Mouse (Mus musculus) heart, embryonic 10.5 days (tissue): ENCODE results near the gene Angptl3. TPM values are rescaled to one million over a fixed set of nuclear protein-coding genes. Genes with fewer than 3 reads are reported as not detected.

Experiments
- DNase-seq: peaks from one replicate; pipeline ENCODE4 v3.0.0-alpha.2; 2017; ENCODE audit warnings: low spot score
- H3K27ac ChIP-seq: fragments of 300-500 bp; sonication (generic); 2 replicates; pipeline ENCODE4 v1.5.1; 2016; ENCODE audit warnings: mild to moderate bottlenecking
- H3K27me3 ChIP-seq: fragments of 300-500 bp; sonication (generic); 2 replicates; pipeline ENCODE4 v1.6.1; 2016; ENCODE audit warnings: mild to moderate bottlenecking; ENCODE audit not compliant: poor library complexity, insufficient read depth, severe bottlenecking
- H3K36me3 ChIP-seq: fragments of 300-500 bp; sonication (generic); 2 replicates; pipeline ENCODE4 v1.6.1; 2016; ENCODE audit warnings: mild to moderate bottlenecking, moderate library complexity
- H3K4me1 ChIP-seq: fragments of 300-500 bp; sonication (generic); 2 replicates; pipeline ENCODE4 v1.6.1; 2016; ENCODE audit warnings: mild to moderate bottlenecking
- H3K4me3 ChIP-seq: fragments of 300-500 bp; sonication (generic); 2 replicates; pipeline ENCODE4 v1.5.1; 2016; ENCODE audit warnings: mild to moderate bottlenecking, moderate library complexity
- H3K9me3 ChIP-seq: fragments of 300-500 bp; sonication (generic); 2 replicates; pipeline ENCODE4 v1.6.1; 2016; ENCODE audit warnings: mild to moderate bottlenecking, moderate library complexity
- WGBS: fragments of 180-500 bp; shearing (Covaris S2); methylation state at CpG from one replicate; pipeline ENCODE4 v1.1.7; 2016; 5-methylcytosine and 5-hydroxymethylcytosine counted together
- polyA plus RNA-seq: library from polyadenylated mRNA; unstranded; fragments of >200 nt; fragmentation: Nextera tagmentation; extraction: Ambion mirVana; gene quantifications from 2 replicates; pipeline ENCODE4 v1.2.1, GENCODE M21; 2016

Angptl3 gene
- polyA plus RNA-seq, result 0.47 and 1.9 TPM in 2 replicates

DNA sequence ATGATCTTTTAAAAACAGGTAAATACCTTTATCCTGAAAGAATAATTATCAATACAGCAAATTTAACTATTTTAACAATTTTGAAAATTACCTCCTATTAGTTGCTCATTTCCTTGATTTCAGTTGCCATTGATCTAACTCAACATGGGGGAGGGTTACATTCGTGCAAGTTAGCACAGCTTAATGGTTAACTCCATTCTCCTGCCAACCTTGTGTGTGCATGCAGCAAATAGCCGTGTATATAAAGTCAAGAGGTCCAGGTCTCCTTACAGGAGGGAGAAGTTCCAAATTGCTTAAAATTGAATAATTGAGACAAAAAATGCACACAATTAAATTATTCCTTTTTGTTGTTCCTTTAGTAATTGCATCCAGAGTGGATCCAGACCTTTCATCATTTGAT lies at the start of gene Angptl3:
Angptl3 (plus strand) TSS at position 269 of the 400 bp plus-strand sequence.
- WGBS, result 84% methylated on average over 2 of the region's 2 CpGs

DNA sequence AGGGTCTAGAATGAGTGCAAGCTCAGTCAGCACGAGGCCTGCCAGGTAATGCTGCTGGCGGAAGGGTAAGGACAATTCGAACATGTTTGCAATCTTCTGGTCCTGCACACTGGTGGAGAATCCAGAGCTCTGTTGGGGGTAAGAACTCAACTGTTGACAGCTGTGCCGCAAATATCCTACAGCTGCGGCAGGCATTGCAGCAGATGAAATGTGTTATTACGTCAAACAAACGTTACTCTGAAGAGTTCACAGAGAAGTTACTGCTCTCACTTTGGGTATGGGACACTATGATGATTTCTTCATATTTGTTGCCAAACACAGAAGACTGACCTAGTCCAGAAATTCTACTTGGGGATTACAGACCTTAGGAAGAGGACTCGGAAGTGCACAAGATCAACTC lies 46.1 kb upstream of the Angptl3 start:
- H3K9me3 ChIP-seq, result no peaks in the 10 kb centered on the region
- no peaks in the 10 kb centered on the region for H3K27me3 ChIP-seq
- H3K4me3 ChIP-seq, result no peak overlapping the region
- no peak overlapping the region for H3K27ac ChIP-seq
- no peak for DNase-seq
- H3K4me1 ChIP-seq, result no peaks in the 10 kb centered on the region
- 90% methylated on average over 8 of the region's 8 CpGs for WGBS
- peaks cover 52% of the 10 kb centered on the region for H3K36me3 ChIP-seq

More for the DNA sequence above, at the start of gene Angptl3:
- DNase-seq, result no peak
- no peaks in the 10 kb centered on the region for H3K4me1 ChIP-seq
- no peak within 1 kb of the TSS for H3K4me3 ChIP-seq
- no peaks in the 10 kb centered on the region for H3K27me3 ChIP-seq
- no peak within 1 kb of the TSS for H3K27ac ChIP-seq
- 0 out of 2 replicates have a peak, but pooled peaks cover 2% of the 10 kb centered on the region for H3K36me3 ChIP-seq
- H3K9me3 ChIP-seq, result no peaks in the 10 kb centered on the region

DNA sequence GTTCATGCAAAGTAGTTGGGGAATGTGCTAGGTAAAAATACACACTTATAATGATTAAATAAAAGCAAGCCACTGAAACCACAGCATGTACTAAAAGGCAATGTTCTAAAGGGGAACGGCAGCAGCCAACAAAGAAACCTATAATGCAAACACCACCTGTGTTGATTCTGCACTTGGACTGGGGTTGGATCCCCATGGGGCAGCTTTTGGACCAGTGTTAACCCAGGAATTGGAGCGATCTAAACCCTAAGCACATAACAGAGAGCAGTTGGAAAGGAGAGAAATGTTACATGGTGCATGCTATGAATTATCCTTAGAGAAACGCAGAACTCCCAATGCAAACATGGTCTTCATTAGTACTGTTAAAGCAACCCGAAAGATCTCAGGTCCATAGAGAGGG lies 37.3 kb upstream of the Angptl3 start:
- WGBS, result 88% methylated on average over 4 of the region's 4 CpGs
- Histone ChIP-seq H3K27me3 (no peaks in the 10 kb centered on the region), H3K9me3 (no peaks in the 10 kb centered on the region), H3K27ac (no peak overlapping the region), H3K4me3 (no peak overlapping the region), H3K4me1 (no peaks in the 10 kb centered on the region), H3K36me3 (peaks cover 22% of the 10 kb centered on the region)
- DNase-seq, result no peak

DNA sequence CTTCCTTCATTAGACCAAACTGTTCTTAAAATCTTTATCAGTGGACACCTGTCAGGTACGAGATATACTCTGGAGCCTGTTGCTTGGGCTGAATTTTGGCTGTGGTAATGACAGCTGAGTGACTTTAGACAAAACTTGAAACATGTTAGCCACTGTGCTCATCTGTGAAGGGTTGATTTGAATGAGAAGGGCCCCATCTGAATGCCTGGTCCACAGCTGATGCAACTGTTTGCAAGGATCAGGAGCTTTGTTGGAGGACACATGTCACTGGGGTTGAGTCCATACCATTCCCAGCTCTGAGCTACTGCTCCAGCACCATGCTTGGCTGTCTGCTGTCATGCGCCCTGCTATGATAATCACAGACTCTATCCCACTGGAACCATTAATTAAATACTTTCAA lies 25.2 kb upstream of the Angptl3 start:
- no peaks in the 10 kb centered on the region for H3K27me3 ChIP-seq
- peaks cover 19% of the 10 kb centered on the region for H3K36me3 ChIP-seq
- no peaks in the 10 kb centered on the region for H3K9me3 ChIP-seq
- DNase-seq, result no peak
- no peaks in the 10 kb centered on the region for H3K4me1 ChIP-seq
- H3K4me3 ChIP-seq, result no peak overlapping the region
- 85% methylated on average over 2 of the region's 2 CpGs for WGBS
- H3K27ac ChIP-seq, result no peak overlapping the region

DNA sequence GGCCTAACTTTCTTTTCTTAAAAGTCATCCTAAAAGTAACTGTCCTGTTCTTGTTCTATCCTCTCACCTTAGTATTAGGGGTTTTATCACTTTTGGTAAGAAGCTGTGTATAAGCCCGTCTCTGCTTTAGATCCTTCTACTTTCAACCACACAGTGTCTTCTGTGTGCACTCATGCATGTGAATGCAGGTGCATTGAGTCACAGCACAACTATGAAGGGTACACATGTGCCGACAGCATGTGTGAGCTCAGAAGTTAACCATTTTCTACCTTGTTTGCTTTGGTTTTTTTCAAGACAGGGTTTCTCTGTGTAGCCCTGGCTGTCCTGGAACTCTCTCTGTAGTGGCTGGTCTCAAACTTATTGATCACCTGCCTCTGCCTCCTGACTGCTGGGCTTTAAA lies 24.4 kb upstream of the Angptl3 start:
- Histone ChIP-seq H3K27ac (no peak overlapping the region), H3K9me3 (no peaks in the 10 kb centered on the region), H3K4me3 (no peak overlapping the region), H3K36me3 (peaks cover 23% of the 10 kb centered on the region), H3K27me3 (no peaks in the 10 kb centered on the region), H3K4me1 (no peaks in the 10 kb centered on the region)
- DNase-seq, result no peak
- 79% methylated on average over 2 of the region's 2 CpGs for WGBS

DNA sequence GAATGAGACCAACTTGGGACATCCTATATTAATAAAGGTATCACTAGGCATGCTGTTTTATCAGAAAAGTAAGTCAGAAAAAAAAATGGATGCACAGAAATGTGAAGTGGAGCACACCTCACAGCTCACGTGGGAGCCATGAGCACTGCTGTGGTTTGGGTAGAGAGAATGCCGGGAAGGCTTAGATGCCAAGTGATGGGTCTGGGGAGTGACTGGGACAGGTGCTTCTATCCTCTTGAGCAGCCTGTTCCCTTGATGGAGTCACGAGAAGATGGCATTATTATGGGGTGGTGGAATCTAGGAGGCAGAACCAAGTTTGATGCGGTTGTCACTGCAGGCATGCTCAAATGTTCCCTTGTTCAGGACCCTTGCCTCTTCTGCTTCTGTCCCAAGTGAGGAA lies 19.7 kb upstream of the Angptl3 start:
- Histone ChIP-seq H3K9me3 (no peaks in the 10 kb centered on the region), H3K36me3 (peaks cover 39% of the 10 kb centered on the region), H3K4me3 (no peak overlapping the region), H3K4me1 (no peaks in the 10 kb centered on the region), H3K27me3 (no peaks in the 10 kb centered on the region), H3K27ac (no peak overlapping the region)
- DNase-seq, result no peak
- WGBS, result 88% methylated on average over 4 of the region's 4 CpGs

DNA sequence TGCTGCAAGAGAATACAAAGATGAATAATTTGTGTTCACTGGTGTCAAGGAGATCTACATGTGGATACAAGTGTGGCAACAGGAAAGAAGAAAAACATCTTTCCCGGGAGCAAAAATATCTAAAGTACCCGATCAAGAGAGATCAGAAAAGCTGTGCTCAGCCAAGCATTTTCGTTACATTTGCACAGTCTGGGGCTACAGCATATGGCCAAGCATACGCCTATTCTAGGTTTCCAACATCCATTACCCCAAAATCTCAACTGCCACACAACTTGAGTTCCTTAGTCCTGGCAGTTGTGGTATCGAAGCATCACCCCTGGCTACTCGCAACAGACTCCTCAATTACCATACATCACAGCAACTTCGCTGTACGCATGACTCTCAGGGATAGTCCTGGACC lies 8.5 kb upstream of the Angptl3 start:
- no peak for DNase-seq
- no peaks in the 10 kb centered on the region for H3K4me1 ChIP-seq
- 93% methylated on average over 8 of the region's 8 CpGs for WGBS
- no peaks in the 10 kb centered on the region for H3K27me3 ChIP-seq
- H3K4me3 ChIP-seq, result no peak overlapping the region
- peaks cover 24% of the 10 kb centered on the region for H3K36me3 ChIP-seq
- H3K27ac ChIP-seq, result no peak overlapping the region
- H3K9me3 ChIP-seq, result no peaks in the 10 kb centered on the region

DNA sequence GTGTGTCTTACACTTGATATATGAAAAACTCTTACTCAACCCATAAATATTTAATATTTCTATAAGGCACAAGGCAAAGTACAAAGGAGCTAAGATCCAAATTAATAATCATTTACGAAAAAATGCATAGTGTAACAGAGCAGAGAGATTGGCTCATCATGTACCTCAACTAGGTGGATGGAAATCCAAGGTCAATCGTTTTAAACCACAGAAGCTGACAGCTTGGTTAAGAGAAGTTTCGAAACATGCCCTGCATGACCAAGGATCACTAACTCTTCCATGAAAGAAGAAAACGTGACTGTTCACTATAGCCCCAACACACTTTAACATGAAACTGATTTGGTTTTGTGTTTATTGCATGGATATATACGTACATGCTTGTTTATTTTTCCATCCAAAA lies 2.4 kb upstream of the Angptl3 start:
- 0 out of 2 replicates have a peak, but pooled peaks cover 4% of the 10 kb centered on the region for H3K36me3 ChIP-seq
- no peaks in the 10 kb centered on the region for H3K27me3 ChIP-seq
- no peak overlapping the region for H3K4me3 ChIP-seq
- no peaks in the 10 kb centered on the region for H3K9me3 ChIP-seq
- no peak for DNase-seq
- no peak overlapping the region for H3K27ac ChIP-seq
- no peaks in the 10 kb centered on the region for H3K4me1 ChIP-seq
- WGBS, result 92% methylated on average over 5 of the region's 5 CpGs

DNA sequence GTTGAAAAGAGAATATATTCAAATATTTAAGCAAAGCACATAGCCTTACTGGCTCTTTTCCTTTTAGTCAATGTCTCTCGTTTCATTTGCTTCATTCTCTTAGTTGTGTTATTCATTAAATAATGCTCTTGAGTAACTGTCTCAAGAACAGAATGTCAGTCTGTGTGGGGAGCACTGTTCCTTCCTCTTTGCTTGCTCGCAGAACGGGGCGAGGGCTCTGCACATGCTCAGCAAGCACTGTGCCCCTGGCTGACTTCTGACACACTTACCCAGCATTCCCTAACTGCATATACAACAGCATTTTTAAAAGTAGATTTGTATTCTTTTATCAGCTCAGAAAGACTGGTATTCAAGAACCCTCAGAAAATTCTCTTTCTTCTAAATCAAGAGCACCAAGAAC lies 2.2 kb downstream of the Angptl3 start:
- Histone ChIP-seq H3K27me3 (no peaks in the 10 kb centered on the region), H3K4me3 (no peak overlapping the region), H3K9me3 (no peaks in the 10 kb centered on the region), H3K27ac (no peak overlapping the region), H3K4me1 (no peaks in the 10 kb centered on the region), H3K36me3 (no peaks in the 10 kb centered on the region)
- WGBS, result 85% methylated on average over 4 of the region's 4 CpGs
- no peak for DNase-seq

DNA sequence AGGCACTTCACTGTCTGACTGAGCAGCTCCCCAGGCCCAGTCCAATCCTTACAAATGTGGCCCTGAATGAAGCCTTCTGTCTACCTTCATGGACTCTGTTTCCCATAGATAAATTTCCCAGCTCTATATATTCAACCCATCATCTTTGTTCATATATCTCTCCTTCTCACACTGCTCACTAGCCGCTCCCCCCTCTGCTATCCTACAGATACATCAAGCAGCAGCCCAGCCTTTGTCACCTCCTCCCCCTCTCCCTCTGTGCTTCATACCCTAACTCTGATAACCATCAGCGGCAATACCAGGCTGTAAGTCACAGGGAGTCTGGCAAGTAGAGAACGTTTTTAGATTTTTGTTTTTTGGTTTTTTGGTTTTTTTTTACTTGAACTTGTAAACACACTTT lies 14.1 kb downstream of the Angptl3 start:
- no peaks in the 10 kb centered on the region for H3K9me3 ChIP-seq
- H3K4me3 ChIP-seq, result no peak overlapping the region
- H3K4me1 ChIP-seq, result peaks cover 9% of the 10 kb centered on the region
- H3K36me3 ChIP-seq, result peaks cover 32% of the 10 kb centered on the region
- no peaks in the 10 kb centered on the region for H3K27me3 ChIP-seq
- WGBS, result 40% methylated on average over 3 of the region's 3 CpGs
- DNase-seq, result no peak
- H3K27ac ChIP-seq, result peak overlapping the region; percentile 44; the same call in 1 of the 2 replicates

DNA sequence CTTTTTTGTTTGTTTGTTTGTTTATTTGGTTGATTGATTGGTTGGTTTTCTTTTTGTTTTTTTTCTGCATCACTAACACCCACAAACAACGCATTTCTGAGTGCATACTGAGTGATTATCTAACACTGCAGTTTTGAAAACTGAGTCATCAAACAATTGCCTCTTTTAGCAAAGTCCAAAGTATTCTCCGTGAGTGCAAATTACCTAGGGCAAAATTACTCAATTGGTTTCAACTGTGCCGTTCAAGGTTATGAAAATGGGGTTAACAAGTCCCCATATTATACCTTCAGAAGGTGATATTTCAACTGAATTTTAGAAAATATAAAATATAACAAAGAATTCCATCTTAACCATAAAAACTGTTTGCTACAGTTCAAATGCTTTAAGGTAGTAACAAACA lies 15.7 kb downstream of the Angptl3 start:
- DNase-seq, result no peak
- no peak overlapping the region for H3K27ac ChIP-seq
- no peaks in the 10 kb centered on the region for H3K27me3 ChIP-seq
- 78% methylated on average over 3 of the region's 3 CpGs for WGBS
- H3K4me1 ChIP-seq, result peaks cover 9% of the 10 kb centered on the region
- H3K36me3 ChIP-seq, result peaks cover 26% of the 10 kb centered on the region
- H3K4me3 ChIP-seq, result no peak overlapping the region
- H3K9me3 ChIP-seq, result no peaks in the 10 kb centered on the region

DNA sequence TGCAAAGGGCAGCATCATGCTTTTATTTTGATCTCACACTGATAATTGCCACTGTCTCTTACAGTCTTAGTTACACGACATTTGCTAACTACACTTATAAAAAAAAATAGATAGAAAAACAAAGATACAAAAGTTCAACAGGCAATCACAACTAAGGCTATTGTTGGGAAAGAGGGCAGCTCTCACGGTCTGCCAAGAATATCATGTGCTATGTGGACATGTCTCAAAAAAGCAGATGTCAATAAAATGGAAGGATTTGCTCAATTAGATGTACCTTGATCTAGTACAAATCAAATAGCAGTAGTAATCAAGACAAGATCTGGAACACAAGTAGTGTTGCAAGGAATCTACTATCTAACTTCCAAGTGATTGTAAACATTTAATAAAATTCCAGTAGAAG lies 17.8 kb downstream of the Angptl3 start:
- Histone ChIP-seq H3K27me3 (no peaks in the 10 kb centered on the region), H3K36me3 (peaks cover 18% of the 10 kb centered on the region), H3K4me1 (peaks cover 9% of the 10 kb centered on the region), H3K4me3 (no peak overlapping the region), H3K9me3 (no peaks in the 10 kb centered on the region), H3K27ac (no peak overlapping the region)
- DNase-seq, result no peak
- WGBS, result 78% methylated on average over 2 of the region's 2 CpGs

DNA sequence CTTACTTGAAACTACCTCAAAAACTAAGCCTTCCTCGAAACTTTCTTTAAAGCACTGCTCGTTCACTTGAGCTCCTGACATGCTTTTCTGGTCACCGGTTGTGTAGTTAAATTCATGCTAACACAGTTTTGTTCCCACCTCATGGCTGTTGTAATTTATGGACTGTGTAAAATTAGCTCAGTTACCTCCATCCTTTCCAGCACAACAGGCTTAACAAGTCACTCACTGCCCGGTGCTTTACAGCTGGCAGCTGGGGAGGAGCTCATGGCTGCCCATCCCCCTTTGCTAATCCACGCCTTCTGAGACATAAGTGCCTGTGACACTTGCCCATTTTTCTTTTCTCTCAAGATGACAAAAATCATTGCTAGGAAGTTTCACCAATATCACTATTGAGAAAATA lies 33.8 kb downstream of the Angptl3 start:
- H3K4me3 ChIP-seq, result no peak overlapping the region
- WGBS, result 73% methylated on average over 5 of the region's 5 CpGs
- H3K4me1 ChIP-seq, result no peaks in the 10 kb centered on the region
- H3K9me3 ChIP-seq, result no peaks in the 10 kb centered on the region
- H3K27me3 ChIP-seq, result no peaks in the 10 kb centered on the region
- peaks cover 27% of the 10 kb centered on the region for H3K36me3 ChIP-seq
- no peak for DNase-seq
- no peak overlapping the region for H3K27ac ChIP-seq

DNA sequence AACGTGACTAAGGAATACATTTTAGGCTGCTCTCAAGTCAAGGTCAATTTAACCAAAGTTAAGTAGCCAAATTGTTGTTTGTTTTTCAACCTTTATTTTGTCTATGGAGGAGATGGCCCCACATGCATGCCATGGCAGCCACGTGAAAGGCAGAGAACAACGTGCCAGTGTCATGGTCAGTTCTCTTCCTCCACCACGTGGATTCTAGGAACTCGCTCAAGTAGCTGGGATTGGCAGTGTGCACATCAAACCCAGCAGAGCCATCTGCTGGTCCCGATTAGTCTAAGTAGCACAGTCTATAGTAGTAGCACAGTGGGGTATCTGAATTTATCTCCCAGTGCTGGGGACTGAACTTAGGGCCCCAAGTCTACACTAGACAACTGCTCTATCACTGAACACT lies 38.1 kb downstream of the Angptl3 start:
- Histone ChIP-seq H3K9me3 (no peaks in the 10 kb centered on the region), H3K27ac (no peak overlapping the region), H3K4me1 (no peaks in the 10 kb centered on the region), H3K36me3 (peaks cover 53% of the 10 kb centered on the region), H3K4me3 (no peak overlapping the region), H3K27me3 (no peaks in the 10 kb centered on the region)
- 81% methylated on average over 6 of the region's 6 CpGs for WGBS
- DNase-seq, result no peak
